Mouse (Mus musculus): Measurements from ENCODE around the gene Kif5c. TPM values are rescaled to one million over a fixed set of nuclear protein-coding genes. Genes with fewer than 3 reads are reported as not detected.

Kif5c gene
- polyA plus RNA-seq, 1 experiment from 2014 or later = 178 TPM

DNA sequence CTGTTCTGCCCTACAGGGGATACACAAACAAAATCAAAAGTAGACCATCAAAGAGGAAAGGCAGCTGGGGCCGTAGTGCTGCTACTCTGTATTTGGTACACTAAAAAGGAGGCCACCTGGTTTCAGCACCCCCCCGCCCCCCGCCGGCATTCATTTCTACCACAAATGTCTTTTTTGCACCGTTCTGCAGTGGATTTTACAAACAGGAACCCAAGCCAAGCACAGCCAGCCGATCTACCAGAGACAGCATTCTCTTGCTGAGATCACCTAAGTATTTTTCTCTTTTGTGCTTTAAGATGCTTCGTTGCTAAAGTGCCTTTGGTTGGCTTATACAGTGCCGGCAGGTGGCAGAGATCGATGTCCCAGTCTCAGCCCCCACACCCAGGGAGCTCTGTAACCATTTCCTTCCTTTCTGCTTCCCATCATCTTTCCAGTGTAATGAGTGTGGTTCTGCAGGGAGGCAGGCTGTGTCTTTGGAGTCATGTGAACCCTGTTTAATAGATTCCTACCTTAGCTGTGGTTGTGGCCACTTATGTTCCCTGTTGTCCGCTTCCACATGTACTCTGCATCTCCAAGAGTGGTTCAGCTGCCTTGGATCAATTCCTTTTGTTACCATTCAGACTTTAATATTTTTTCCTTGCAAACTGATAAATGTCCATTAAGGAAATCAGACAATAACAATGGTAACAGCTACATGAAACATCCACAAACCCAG lies 110.0 kb downstream of the Kif5c start:
- no peak overlapping the region for H3K4me2 ChIP-seq
- no peak overlapping the region; the same call in 1 of the 2 replicates for H3K9ac ChIP-seq
- H3K4me1 ChIP-seq (replicated peaks) = peaks cover 21% of the 10 kb centered on the region
- no peak overlapping the region for H3K27ac ChIP-seq
- no peak for ATAC-seq (ENCODE audit: low FRiP score)
- H3K36me3 ChIP-seq = peaks cover 69% of the 10 kb centered on the region
- H3K27me3 ChIP-seq = no peaks in the 10 kb centered on the region
- no peaks in the 10 kb centered on the region for H3K9me3 ChIP-seq
- 92% methylated on average over 10 of the region's 10 CpGs for WGBS
- no peak overlapping the region for H3K4me3 ChIP-seq

DNA sequence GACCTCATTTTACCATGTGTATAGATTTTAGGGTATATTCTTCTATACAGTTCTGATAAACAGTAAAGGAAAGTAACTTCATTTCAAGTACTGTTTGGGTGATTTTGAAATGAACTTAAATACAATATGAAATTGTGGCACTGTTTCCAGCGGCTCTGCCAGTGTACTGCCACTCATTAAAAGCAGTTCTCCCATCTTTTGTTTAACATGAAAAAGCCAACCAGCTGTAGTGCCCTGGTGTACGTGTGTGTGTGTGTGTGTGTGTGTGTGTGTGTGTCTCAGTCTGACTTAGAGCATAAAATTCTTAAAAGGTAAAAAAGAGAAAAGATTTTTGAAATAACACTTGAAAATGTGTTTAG lies 110.5 kb downstream of the Kif5c start:
- Histone ChIP-seq H3K4me1 (replicated peaks) (peaks cover 16% of the 10 kb centered on the region), H3K9me3 (no peaks in the 10 kb centered on the region), H3K27ac (no peak overlapping the region), H3K9ac (no peak overlapping the region), H3K4me3 (no peak overlapping the region), H3K4me2 (no peak overlapping the region), H3K27me3 (no peaks in the 10 kb centered on the region), H3K36me3 (peaks cover 64% of the 10 kb centered on the region)
- WGBS = 82% methylated on average over 2 of the region's 2 CpGs
- ATAC-seq (ENCODE audit: low FRiP score) = no peak

DNA sequence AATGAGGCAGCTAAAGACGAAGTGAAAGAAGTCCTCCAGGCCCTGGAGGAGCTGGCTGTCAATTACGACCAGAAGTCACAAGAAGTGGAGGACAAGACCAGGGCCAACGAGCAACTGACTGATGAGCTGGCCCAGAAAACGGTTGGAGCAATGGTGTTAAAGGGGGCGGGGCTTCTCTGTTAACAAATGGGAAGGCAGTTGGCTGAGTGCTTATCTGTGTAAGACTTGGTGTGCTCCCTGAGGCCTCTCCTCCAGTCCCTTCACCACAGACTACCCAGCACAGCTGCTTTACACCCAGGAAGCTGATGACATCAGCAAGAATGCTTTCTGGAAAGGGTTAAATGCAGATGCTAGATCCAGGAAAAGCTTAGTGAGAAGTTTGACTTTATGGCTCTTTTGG lies 111.1 kb downstream of the Kif5c start:
- no peak for ATAC-seq (ENCODE audit: low FRiP score)
- Histone ChIP-seq H3K9ac (no peak overlapping the region), H3K4me1 (replicated peaks) (peaks cover 16% of the 10 kb centered on the region), H3K9me3 (no peaks in the 10 kb centered on the region), H3K27me3 (no peaks in the 10 kb centered on the region), H3K4me3 (no peak overlapping the region), H3K4me2 (no peak overlapping the region), H3K27ac (no peak overlapping the region), H3K36me3 (peaks cover 61% of the 10 kb centered on the region)
- WGBS = 62% methylated on average over 5 of the region's 5 CpGs

DNA sequence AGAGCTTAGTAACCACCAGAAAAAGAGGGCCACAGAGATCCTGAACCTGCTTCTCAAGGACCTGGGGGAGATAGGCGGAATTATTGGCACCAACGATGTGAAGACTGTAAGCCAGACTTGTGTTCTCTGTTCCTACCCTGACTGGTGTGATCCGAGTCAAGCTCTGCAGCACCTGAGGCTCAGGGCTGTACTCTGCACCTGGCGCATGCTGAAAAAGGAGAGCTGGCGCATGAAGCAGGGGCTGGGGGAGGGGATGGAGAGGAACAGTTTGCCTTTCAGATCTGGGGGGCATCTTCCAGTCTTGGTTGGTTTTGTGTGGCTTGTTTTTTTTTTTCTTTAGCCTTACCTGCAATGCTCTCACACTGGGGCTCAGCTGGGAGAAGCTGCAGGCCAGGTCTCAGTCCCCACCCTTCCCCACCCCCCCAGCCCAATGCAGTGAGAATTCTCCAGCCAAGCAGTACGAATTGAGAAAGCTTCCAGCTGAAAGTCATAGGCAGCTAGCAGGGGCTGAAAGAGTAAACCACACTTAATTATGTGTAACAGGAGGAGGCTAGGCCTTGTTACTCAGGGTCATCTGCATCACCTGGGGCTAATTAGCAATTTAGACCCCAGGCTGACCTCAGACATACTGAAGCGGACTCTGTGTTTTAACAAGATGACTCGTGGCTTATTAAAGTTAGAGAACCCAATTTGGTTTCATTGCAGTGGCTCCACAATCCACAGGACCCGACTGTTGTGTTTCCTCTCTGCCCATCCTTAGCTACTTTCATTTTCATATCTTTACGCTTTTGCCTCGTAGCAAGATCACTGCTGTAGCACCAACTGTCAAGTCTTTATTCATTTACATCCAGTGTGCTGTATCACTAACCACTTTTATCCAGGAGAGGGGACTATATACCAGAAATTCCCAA lies 113.9 kb downstream of the Kif5c start:
- 68% methylated on average over 11 of the region's 11 CpGs for WGBS

DNA sequence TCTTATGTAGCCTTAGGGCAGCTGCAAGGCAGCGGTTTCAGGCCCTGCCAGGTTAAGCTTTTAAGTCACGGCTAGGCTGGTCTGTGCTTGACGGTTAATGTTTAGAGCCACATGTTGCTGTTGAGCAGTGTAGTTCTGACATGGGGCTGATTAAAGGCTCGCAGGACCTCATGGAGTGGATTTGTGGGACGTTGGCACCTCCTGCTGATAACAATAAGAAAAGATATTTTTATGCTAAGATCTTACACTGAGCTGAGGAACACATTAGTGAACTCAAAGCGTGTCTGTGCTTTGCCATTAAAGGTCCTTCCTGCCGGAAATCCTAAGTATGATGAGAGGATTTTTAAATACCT lies 114.5 kb downstream of the Kif5c start:
- 0 out of 2 replicates have a peak overlapping the region, but pooled peaks have one; percentile 60 for H3K27ac ChIP-seq
- H3K36me3 ChIP-seq = peaks cover 80% of the 10 kb centered on the region
- H3K27me3 ChIP-seq = no peaks in the 10 kb centered on the region
- ATAC-seq (ENCODE audit: low FRiP score) = no peak
- no peak overlapping the region for H3K9ac ChIP-seq
- no peak overlapping the region for H3K4me2 ChIP-seq
- 57% methylated on average over 7 of the region's 7 CpGs for whole genome bisulfite sequencing
- H3K9me3 ChIP-seq = no peaks in the 10 kb centered on the region
- no peak overlapping the region for H3K4me3 ChIP-seq
- H3K4me1 ChIP-seq (replicated peaks) = 0 out of 2 replicates have a peak, but pooled peaks cover 4% of the 10 kb centered on the region

More for the DNA sequence above, 113.9 kb downstream of the Kif5c start:
- H3K36me3 ChIP-seq = peaks cover 79% of the 10 kb centered on the region
- no peaks in the 10 kb centered on the region for H3K27me3 ChIP-seq
- no peaks in the 10 kb centered on the region for H3K9me3 ChIP-seq
- H3K9ac ChIP-seq = no peak overlapping the region
- H3K4me1 ChIP-seq (replicated peaks) = 0 out of 2 replicates have a peak, but pooled peaks cover 4% of the 10 kb centered on the region
- no peak for ATAC-seq (ENCODE audit: low FRiP score)
- H3K4me3 ChIP-seq = no peak overlapping the region
- H3K27ac ChIP-seq = peak overlapping the region; percentile 35; the same call in 1 of the 2 replicates
- H3K4me2 ChIP-seq = no peak overlapping the region

DNA sequence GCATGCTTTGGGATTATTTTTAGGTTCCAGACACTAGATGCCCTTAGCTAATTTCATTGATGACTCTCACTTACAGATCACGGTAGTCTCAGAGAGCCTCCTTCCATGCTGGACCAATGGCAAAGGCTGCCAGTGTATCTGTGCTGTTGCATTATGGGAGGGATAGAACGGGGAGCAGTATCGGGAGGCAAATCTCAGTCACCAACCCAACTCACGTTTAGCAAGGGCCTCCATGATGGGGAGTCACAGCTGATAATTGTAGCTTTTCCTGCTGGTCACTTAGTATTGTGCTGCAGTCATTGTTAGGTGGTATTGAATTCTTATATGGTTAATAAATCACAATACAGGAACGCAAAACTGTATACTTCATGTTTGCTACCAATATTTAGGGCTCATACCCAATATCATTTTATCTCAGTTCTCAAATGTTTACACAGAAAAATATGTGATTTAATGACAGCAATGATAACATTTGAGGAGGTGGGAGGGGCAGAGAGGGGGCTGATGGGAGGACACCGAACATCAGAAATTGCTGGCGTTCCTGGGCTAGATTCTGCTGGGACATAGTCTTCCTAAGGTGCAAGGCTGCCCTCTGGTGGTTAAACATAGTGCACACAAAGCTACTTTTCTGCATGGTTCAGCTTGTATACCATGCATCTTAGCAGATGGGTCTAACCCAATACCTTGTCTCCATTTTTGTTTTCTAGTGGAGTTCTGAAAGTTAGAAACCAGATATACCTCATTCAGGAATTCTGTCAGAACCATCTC lies 115.1 kb downstream of the Kif5c start:
- peaks cover 80% of the 10 kb centered on the region for H3K36me3 ChIP-seq
- no peaks in the 10 kb centered on the region for H3K9me3 ChIP-seq
- H3K4me3 ChIP-seq = no peak overlapping the region
- no peak overlapping the region for H3K9ac ChIP-seq
- no peak overlapping the region for H3K4me2 ChIP-seq
- H3K4me1 ChIP-seq (replicated peaks) = 0 out of 2 replicates have a peak, but pooled peaks cover 4% of the 10 kb centered on the region
- ATAC-seq (ENCODE audit: low FRiP score) = peak; percentile 61; the same call in 1 of the 2 replicates
- H3K27me3 ChIP-seq = no peaks in the 10 kb centered on the region
- peak overlapping the region; percentile 60 for H3K27ac ChIP-seq
- 56% methylated on average over 7 of the region's 7 CpGs for WGBS

DNA sequence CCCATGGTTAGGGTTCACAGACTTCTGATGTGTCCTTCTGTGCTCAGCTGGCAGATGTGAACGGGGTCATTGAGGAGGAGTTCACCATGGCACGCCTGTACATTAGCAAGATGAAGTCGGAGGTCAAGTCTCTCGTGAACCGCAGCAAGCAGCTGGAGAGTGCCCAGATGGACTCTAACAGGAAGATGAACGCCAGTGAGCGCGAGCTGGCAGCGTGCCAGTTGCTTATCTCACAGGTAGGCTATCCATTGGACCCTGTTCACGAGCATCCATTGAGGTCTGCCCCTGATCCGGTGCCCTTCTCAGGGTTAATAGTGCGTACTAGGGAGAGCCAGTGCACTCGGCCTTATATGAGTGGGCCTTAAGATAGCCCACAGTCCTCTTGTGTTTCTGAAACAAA lies 116.3 kb downstream of the Kif5c start:
- Histone ChIP-seq H3K27me3 (no peaks in the 10 kb centered on the region), H3K4me2 (no peak overlapping the region), H3K36me3 (peaks cover 81% of the 10 kb centered on the region), H3K4me1 (replicated peaks) (peaks cover 4% of the 10 kb centered on the region; the same call in 1 of the 2 replicates), H3K27ac (no peak overlapping the region), H3K4me3 (no peak overlapping the region), H3K9me3 (no peaks in the 10 kb centered on the region), H3K9ac (no peak overlapping the region)
- WGBS = 84% methylated on average over 13 of the region's 13 CpGs
- ATAC-seq (ENCODE audit: low FRiP score) = no peak

DNA sequence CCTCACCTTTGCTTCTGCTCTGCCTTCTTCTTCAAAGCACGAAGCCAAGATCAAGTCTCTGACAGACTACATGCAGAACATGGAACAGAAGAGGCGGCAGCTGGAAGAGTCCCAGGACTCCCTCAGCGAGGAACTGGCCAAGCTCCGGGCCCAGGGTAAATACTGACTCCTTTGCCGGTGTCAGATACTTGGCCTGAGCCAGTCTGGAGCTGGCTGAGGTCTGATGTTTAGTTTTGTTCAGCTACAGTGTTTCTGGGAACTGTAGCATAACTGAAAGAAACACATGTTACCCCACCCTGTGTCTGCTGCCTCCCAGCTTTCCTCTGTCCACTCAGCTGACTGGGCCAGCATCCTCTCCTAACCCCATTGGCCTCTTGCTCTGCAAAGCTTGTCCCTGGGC lies 119.9 kb downstream of the Kif5c start:
- peaks cover 71% of the 10 kb centered on the region for H3K36me3 ChIP-seq

DNA sequence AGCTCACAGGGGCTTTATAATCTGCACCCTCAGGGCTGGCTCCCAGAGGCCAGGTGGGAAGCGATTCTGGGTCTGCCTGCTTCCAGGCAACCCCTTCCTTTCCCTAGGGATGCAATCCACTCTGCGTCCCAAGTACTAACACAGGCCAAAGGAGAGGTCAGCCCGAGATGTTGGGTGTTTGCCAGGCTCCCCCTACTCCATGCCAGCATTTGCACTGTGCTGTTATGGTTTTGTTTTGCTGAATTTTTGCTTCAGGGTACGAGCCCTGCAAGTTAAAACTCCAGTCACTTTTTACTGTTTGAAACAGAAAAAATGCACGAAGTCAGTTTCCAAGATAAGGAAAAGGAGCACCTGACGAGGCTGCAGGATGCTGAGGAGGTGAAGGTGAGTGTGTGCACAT lies 121.9 kb downstream of the Kif5c start:
- ATAC-seq (ENCODE audit: low FRiP score) = no peak
- no peaks in the 10 kb centered on the region for H3K9me3 ChIP-seq
- no peak overlapping the region for H3K9ac ChIP-seq
- peaks cover 55% of the 10 kb centered on the region for H3K4me1 ChIP-seq (replicated peaks)
- peaks cover 77% of the 10 kb centered on the region for H3K36me3 ChIP-seq
- H3K4me2 ChIP-seq = no peak overlapping the region
- no peaks in the 10 kb centered on the region for H3K27me3 ChIP-seq
- 70% methylated on average over 6 of the region's 6 CpGs for WGBS
- peak overlapping the region; percentile 77 for H3K27ac ChIP-seq
- no peak overlapping the region for H3K4me3 ChIP-seq

More for the DNA sequence above, 119.9 kb downstream of the Kif5c start:
- no peak overlapping the region for H3K9ac ChIP-seq
- no peaks in the 10 kb centered on the region for H3K9me3 ChIP-seq
- 88% methylated on average over 5 of the region's 5 CpGs for WGBS
- no peak overlapping the region for H3K27ac ChIP-seq
- peaks cover 37% of the 10 kb centered on the region for H3K4me1 ChIP-seq (replicated peaks)
- no peak overlapping the region for H3K4me2 ChIP-seq
- ATAC-seq (ENCODE audit: low FRiP score) = no peak
- H3K4me3 ChIP-seq = no peak overlapping the region
- no peaks in the 10 kb centered on the region for H3K27me3 ChIP-seq

DNA sequence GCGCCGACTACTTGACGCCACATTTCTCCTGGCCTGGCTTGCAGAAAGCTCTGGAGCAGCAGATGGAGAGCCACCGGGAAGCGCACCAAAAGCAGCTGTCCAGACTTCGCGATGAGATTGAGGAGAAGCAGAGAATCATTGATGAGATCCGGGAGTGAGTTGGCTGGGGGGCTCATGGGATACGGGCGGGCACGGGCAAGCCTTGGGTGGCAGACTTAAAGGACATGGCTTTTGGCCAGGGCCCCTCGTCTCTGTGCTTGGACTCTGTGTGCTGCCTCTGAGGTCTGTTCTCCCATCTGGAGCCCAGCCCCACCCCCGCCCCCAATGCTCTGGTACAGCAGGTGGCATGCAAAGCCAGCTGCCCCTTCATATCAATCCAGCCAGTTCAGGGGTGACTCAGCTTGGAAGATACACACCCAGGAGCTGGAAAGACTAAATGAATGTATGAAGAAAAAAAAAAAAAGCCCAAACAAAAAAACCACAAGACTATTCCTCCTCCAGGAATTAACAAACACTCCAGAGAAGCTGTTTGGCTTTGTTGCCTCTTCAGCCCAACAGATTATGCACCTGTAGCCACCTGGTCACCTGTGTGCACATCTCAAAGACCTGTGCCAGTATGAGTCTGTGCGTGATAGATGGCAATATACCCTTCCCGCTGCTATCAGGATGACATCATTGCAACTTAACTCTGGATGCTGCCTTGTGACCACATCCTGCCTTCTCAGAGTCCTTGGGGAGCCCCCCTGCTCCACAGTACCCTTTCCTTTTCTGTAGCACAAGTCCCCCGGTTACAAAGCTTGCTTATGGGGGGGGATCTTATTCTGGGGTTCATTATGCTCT lies 123.0 kb downstream of the Kif5c start:
- Histone ChIP-seq H3K36me3 (peaks cover 80% of the 10 kb centered on the region), H3K27me3 (no peaks in the 10 kb centered on the region), H3K9me3 (no peaks in the 10 kb centered on the region), H3K4me2 (no peak overlapping the region), H3K27ac (peak overlapping the region; percentile 77), H3K4me1 (replicated peaks) (peaks cover 55% of the 10 kb centered on the region), H3K9ac (0 out of 2 replicates have a peak overlapping the region, but pooled peaks have one; percentile 13), H3K4me3 (no peak overlapping the region)
- WGBS = 62% methylated on average over 16 of the region's 16 CpGs
- 0 out of 2 replicates have a peak, but pooled peaks have one; percentile 9 for ATAC-seq (ENCODE audit: low FRiP score)

DNA sequence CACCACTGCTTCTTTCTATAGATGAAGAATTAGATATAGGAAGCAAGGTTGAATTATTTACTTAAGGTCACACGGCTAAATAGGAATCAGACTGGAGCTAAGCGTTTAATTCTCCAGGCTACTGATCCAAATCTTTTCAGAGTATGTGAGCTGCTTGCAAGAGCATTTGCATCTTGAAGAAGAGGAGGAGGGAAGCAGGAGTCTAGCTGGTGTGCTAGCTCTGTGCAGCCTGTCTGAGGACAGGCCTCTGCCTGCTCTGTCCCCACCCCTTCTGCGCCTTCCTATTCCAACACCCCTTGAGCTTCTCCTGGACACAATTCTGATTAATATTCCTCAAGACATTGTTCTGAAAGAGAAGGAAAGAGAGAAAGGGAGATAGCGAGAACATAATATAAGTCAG lies 123.8 kb downstream of the Kif5c start:
- no peaks in the 10 kb centered on the region for H3K27me3 ChIP-seq
- H3K27ac ChIP-seq = peak overlapping the region; percentile 77
- no peaks in the 10 kb centered on the region for H3K9me3 ChIP-seq
- no peak overlapping the region for H3K4me3 ChIP-seq
- ATAC-seq (ENCODE audit: low FRiP score) = no peak
- H3K4me1 ChIP-seq (replicated peaks) = peaks cover 58% of the 10 kb centered on the region
- 0 out of 2 replicates have a peak overlapping the region, but pooled peaks have one; percentile 13 for H3K9ac ChIP-seq
- peaks cover 82% of the 10 kb centered on the region for H3K36me3 ChIP-seq
- WGBS = 69% methylated on average over 4 of the region's 4 CpGs
- no peak overlapping the region for H3K4me2 ChIP-seq

All from hindbrain, embryonic 13.5 days (tissue).